Mouse (Mus musculus): ENCODE data around the gene Ago4.
"Not testable (repeated sequence)": the region's sequence is repeated elsewhere in the genome, so short reads cannot be mapped to it uniquely, and the experiment has no call there.

Ago4 gene

GRCm38 (mm10) chr4:126532827-126533728 lies at the start of gene Ago4:
TSS of gene Ago4 (minus strand) at chr4:126533472.
- DNase-seq: peak; percentile 89

GRCm38 (mm10) chr4:126579077-126579476 lies 45.8 kb upstream of the Ago4 start:
- DNase-seq: no peak

GRCm38 (mm10) chr4:126577920-126578319 lies 44.6 kb upstream of the Ago4 start:
- DNase-seq: no peak

GRCm38 (mm10) chr4:126576281-126576680 lies 43.0 kb upstream of the Ago4 start:
- no peak for DNase-seq

GRCm38 (mm10) chr4:126569783-126570182 lies 36.5 kb upstream of the Ago4 start:
- no peak for DNase-seq

GRCm38 (mm10) chr4:126567243-126567642 lies 34.0 kb upstream of the Ago4 start:
- no peak for DNase-seq

GRCm38 (mm10) chr4:126563798-126564197 lies 30.5 kb upstream of the Ago4 start:
- no peak for DNase-seq

GRCm38 (mm10) chr4:126556809-126557711 lies 23.8 kb upstream of the Ago4 start, which contains the start of gene Clspn:
TSS of gene Clspn (plus strand) at chr4:126556935.
- DNase-seq: peak; percentile 94

GRCm38 (mm10) chr4:126554462-126554861 lies 21.2 kb upstream of the Ago4 start:
- DNase-seq: peak; percentile 83

GRCm38 (mm10) chr4:126553685-126554084 lies 20.4 kb upstream of the Ago4 start:
- no peak for DNase-seq

GRCm38 (mm10) chr4:126553105-126553504 lies 19.8 kb upstream of the Ago4 start:
- DNase-seq: peak; percentile 71

- DNase-seq: peak; percentile 10
Measured at GRCm38 (mm10) chr4:126552136-126552535, 18.9 kb upstream of the Ago4 start.

- DNase-seq: no peak
Measured at GRCm38 (mm10) chr4:126546183-126546582, 12.9 kb upstream of the Ago4 start.

- no peak for DNase-seq
Measured at GRCm38 (mm10) chr4:126545703-126546102, 12.4 kb upstream of the Ago4 start.

GRCm38 (mm10) chr4:126545016-126545415 lies 11.7 kb upstream of the Ago4 start:
- no peak for DNase-seq

- peak; percentile 16 for DNase-seq
Measured at GRCm38 (mm10) chr4:126542838-126543237, 9.6 kb upstream of the Ago4 start.

- DNase-seq: no peak
Measured at GRCm38 (mm10) chr4:126540487-126541071, 7.3 kb upstream of the Ago4 start.

- no peak for DNase-seq
Measured at GRCm38 (mm10) chr4:126536865-126537264, 3.6 kb upstream of the Ago4 start.

GRCm38 (mm10) chr4:126535631-126536030 lies 2.4 kb upstream of the Ago4 start:
- DNase-seq: not testable (repeated sequence)

- no peak for DNase-seq
Measured at GRCm38 (mm10) chr4:126533729-126534070, 428 bp upstream of the Ago4 start.

GRCm38 (mm10) chr4:126532292-126532691 lies 980 bp downstream of the Ago4 start:
- no peak for DNase-seq

GRCm38 (mm10) chr4:126526828-126527227 lies 6.4 kb downstream of the Ago4 start:
- no peak for DNase-seq

GRCm38 (mm10) chr4:126526164-126526563 lies 7.1 kb downstream of the Ago4 start:
- DNase-seq: no peak
